Mouse (Mus musculus) liver, embryonic 11.5 days (tissue): Measurements from ENCODE around the gene Mical2. TPM values are rescaled to one million over a fixed set of nuclear protein-coding genes. Genes with fewer than 3 reads are reported as not detected.

Experiments used
- ATAC-seq: fragments of 200-750 bp; cut with Nextera tagmentation; replicated peaks from 2 replicates; pipeline ENCODE4 v1.8.0; 2017; ENCODE audit warnings: moderate number of reproducible peaks, mild to moderate bottlenecking, moderate TSS enrichment, moderate library complexity; ENCODE audit not compliant: low FRiP score
- DNase-seq: peaks from one replicate; pipeline ENCODE4 v3.0.0-alpha.2; 2017; ENCODE audit warnings: low spot score
- H3K27ac ChIP-seq: fragments of 300-500 bp; sonication (generic); 2 replicates; pipeline ENCODE4 v1.5.1; 2014; ENCODE audit warnings: mild to moderate bottlenecking, low read depth, low read length, control low read depth
- H3K27me3 ChIP-seq: fragments of 300-500 bp; sonication (generic); replicated peaks from 2 replicates; pipeline ENCODE4 v1.6.1; 2014; ENCODE audit warnings: low read length, mixed read lengths; ENCODE audit not compliant: control insufficient read depth, insufficient read depth
- H3K36me3 ChIP-seq: fragments of 300-500 bp; sonication (generic); 2 replicates; pipeline ENCODE4 v1.6.1; 2014; ENCODE audit warnings: mild to moderate bottlenecking, low read length, moderate library complexity, mixed read lengths; ENCODE audit not compliant: control insufficient read depth, insufficient read depth
- H3K4me1 ChIP-seq: fragments of 300-500 bp; sonication (generic); replicated peaks from 2 replicates; pipeline ENCODE4 v1.6.1; 2014; ENCODE audit warnings: low read length, mixed read lengths; ENCODE audit not compliant: control insufficient read depth, insufficient read depth
- H3K4me2 ChIP-seq: fragments of 300-500 bp; sonication (generic); 2 replicates; pipeline ENCODE4 v1.6.1; 2014; ENCODE audit warnings: mild to moderate bottlenecking, control low read depth, moderate library complexity
- H3K4me3 ChIP-seq: fragments of 300-500 bp; sonication (generic); 2 replicates; pipeline ENCODE4 v1.5.1; 2014; ENCODE audit warnings: low read depth, low read length, control low read depth
- H3K9ac ChIP-seq: fragments of 300-500 bp; sonication (generic); 2 replicates; pipeline ENCODE4 v1.6.1; 2014; ENCODE audit warnings: low read depth, low read length, control low read depth
- H3K9me3 ChIP-seq: fragments of 300-500 bp; sonication (generic); 2 replicates; pipeline ENCODE4 v1.6.1; 2016; ENCODE audit warnings: low read length, inconsistent platforms, mixed read lengths; ENCODE audit not compliant: control insufficient read depth
- WGBS: fragments of 180-500 bp; shearing (Covaris S2); extraction: QIAGEN DNeasy Blood & Tissue Kit; methylation state at CpG from one replicate; pipeline ENCODE4 v1.1.7; 2014; 5-methylcytosine and 5-hydroxymethylcytosine counted together
- polyA plus RNA-seq: library from polyadenylated mRNA; unstranded; fragments of >200 nt; fragmentation: Nextera tagmentation; extraction: Ambion mirVana; gene quantifications from 2 replicates; pipeline ENCODE4 v1.2.1, GENCODE M21; 2014

The Mical2 gene
- polyA plus RNA-seq, 1 experiment from 2014 or later: 9.3 TPM

DNA sequence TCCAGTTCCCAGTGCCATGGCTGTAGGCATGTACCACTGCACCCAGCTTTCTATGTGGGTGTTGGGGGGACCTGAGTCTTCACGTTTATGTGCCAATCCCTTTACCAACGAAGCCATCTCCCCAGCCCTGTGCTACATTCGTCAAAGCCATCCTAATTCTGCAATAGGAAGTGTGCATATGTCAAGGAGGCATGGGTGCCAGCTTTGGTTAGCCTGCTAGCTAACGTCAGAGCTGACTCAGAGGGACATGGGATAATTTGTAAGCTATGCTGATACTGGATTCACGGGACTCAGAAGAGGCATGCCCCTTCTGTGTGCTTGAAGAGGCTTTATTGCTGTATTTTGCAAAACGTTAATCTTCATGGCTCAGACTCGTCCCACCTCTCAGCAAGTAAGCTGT lies 103.8 kb downstream of the Mical2 start:
- Histone ChIP-seq H3K4me1 (no peaks in the 10 kb centered on the region), H3K27ac (no peak overlapping the region), H3K4me3 (no peak overlapping the region), H3K9me3 (no peaks in the 10 kb centered on the region), H3K9ac (no peak overlapping the region), H3K36me3 (0 out of 2 replicates have a peak, but pooled peaks cover 4% of the 10 kb centered on the region), H3K27me3 (no peaks in the 10 kb centered on the region), H3K4me2 (no peak overlapping the region)
- DNase-seq (no peak), ATAC-seq (no peak)
- 74% methylated on average over 7 of the region's 7 CpGs for WGBS

DNA sequence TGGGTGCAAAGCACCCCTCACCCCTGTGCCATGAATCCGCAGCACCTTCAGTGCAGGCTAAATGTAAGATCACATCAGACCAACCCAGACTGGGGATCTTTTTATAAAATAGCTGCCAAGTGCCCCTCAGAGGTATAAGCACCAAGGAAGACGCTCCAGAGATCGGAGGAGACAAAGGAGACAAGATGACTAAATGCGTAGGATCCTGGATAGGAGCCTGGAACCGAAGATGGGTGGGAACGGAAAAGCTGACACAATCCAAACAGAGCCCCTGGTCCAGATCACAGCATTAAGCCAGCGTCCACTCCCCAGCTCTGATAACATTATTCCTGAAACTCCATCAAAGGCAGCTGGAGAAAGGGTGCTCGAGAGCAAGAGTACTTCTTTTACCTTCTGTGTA lies 105.3 kb downstream of the Mical2 start:
- H3K9ac ChIP-seq: no peak overlapping the region
- no peaks in the 10 kb centered on the region for H3K36me3 ChIP-seq

DNA sequence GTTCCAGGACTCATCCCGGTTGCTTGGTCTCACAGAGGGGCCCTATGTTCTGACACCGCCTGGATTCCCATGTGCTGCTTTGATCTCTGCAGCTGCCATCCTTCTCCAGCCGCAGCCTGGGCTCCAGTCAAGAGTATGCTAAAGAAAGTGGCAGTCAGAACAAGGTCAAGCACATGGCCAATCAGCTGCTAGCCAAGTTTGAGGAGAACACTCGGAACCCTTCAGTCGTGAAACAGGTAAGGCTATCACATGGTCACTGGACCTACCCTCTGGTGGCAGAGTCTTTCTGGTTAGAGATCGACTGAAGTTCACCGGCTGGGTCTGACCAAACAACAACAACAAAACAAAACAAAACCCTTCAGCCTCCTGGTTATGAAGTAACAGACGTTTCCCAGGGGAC lies 106.1 kb downstream of the Mical2 start:
- no peak overlapping the region for H3K4me2 ChIP-seq
- 74% methylated on average over 8 of the region's 8 CpGs for WGBS

More for the DNA sequence above, 105.3 kb downstream of the Mical2 start:
- ATAC-seq (no peak), DNase-seq (no peak)
- no peak overlapping the region for H3K27ac ChIP-seq
- no peak overlapping the region for H3K4me3 ChIP-seq
- H3K9me3 ChIP-seq: no peaks in the 10 kb centered on the region
- no peaks in the 10 kb centered on the region for H3K4me1 ChIP-seq
- no peaks in the 10 kb centered on the region for H3K27me3 ChIP-seq
- WGBS: 79% methylated on average over 8 of the region's 8 CpGs
- no peak overlapping the region for H3K4me2 ChIP-seq

DNA sequence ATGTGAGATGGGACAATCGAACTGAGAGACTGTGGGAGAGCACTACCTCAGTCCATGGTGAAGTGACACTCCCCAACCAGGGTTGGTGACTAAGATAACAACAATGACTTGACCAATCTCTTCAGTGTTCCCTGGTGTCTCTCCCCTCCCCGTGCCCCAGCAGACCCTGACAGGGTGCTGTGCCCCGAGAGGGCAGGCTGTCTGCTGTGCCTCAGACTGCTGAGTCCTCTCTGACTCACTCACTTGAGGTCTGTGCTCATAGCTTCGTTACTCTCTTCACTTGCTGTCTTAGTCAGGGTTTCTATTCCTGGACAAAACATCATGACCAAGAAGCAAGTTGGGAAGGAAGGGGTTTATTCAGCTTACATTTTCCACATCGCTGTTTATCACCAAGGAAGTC lies 106.8 kb downstream of the Mical2 start:
- no peak overlapping the region for H3K4me3 ChIP-seq
- no peaks in the 10 kb centered on the region for H3K27me3 ChIP-seq
- no peak overlapping the region for H3K4me2 ChIP-seq
- no peaks in the 10 kb centered on the region for H3K9me3 ChIP-seq
- H3K9ac ChIP-seq: no peak overlapping the region
- no peak overlapping the region for H3K27ac ChIP-seq
- 65% methylated on average over 5 of the region's 5 CpGs for WGBS
- no peaks in the 10 kb centered on the region for H3K4me1 ChIP-seq
- ATAC-seq (no peak), DNase-seq (no peak)
- 0 out of 2 replicates have a peak, but pooled peaks cover 2% of the 10 kb centered on the region for H3K36me3 ChIP-seq

More for the DNA sequence above, 106.1 kb downstream of the Mical2 start:
- Histone ChIP-seq H3K4me3 (no peak overlapping the region), H3K9ac (no peak overlapping the region), H3K9me3 (no peaks in the 10 kb centered on the region), H3K36me3 (0 out of 2 replicates have a peak, but pooled peaks cover 2% of the 10 kb centered on the region), H3K4me1 (no peaks in the 10 kb centered on the region), H3K27me3 (no peaks in the 10 kb centered on the region), H3K27ac (no peak overlapping the region)
- no peak for ATAC-seq
- DNase-seq: no peak

GRCm38 (mm10) chr7:112333404-112333803 lies 107.7 kb downstream of the Mical2 start:
- Histone ChIP-seq H3K4me1 (no peaks in the 10 kb centered on the region), H3K9ac (no peak overlapping the region), H3K4me2 (no peak overlapping the region), H3K9me3 (no peaks in the 10 kb centered on the region), H3K27ac (no peak overlapping the region), H3K36me3 (0 out of 2 replicates have a peak, but pooled peaks cover 2% of the 10 kb centered on the region), H3K4me3 (no peak overlapping the region), H3K27me3 (no peaks in the 10 kb centered on the region)
- DNase-seq (no peak), ATAC-seq (no peak)
- 77% methylated on average over 7 of the region's 7 CpGs for WGBS

- Histone ChIP-seq H3K4me3 (no peak overlapping the region), H3K4me2 (no peak overlapping the region), H3K4me1 (no peaks in the 10 kb centered on the region), H3K36me3 (0 out of 2 replicates have a peak, but pooled peaks cover 2% of the 10 kb centered on the region), H3K9me3 (no peaks in the 10 kb centered on the region), H3K27ac (no peak overlapping the region), H3K27me3 (no peaks in the 10 kb centered on the region), H3K9ac (no peak overlapping the region)
- no peak for DNase-seq
- WGBS: 66% methylated on average over 6 of the region's 6 CpGs
- ATAC-seq: no peak
Measured at GRCm38 (mm10) chr7:112336213-112336631, 110.6 kb downstream of the Mical2 start.

GRCm38 (mm10) chr7:112336769-112337168 lies 111.1 kb downstream of the Mical2 start:
- Histone ChIP-seq H3K9me3 (no peaks in the 10 kb centered on the region), H3K4me2 (no peak overlapping the region), H3K4me3 (no peak overlapping the region), H3K9ac (no peak overlapping the region), H3K27me3 (no peaks in the 10 kb centered on the region), H3K36me3 (0 out of 2 replicates have a peak, but pooled peaks cover 2% of the 10 kb centered on the region), H3K27ac (no peak overlapping the region), H3K4me1 (no peaks in the 10 kb centered on the region)
- no peak for DNase-seq
- 71% methylated on average over 15 of the region's 15 CpGs for WGBS
- ATAC-seq: no peak

DNA sequence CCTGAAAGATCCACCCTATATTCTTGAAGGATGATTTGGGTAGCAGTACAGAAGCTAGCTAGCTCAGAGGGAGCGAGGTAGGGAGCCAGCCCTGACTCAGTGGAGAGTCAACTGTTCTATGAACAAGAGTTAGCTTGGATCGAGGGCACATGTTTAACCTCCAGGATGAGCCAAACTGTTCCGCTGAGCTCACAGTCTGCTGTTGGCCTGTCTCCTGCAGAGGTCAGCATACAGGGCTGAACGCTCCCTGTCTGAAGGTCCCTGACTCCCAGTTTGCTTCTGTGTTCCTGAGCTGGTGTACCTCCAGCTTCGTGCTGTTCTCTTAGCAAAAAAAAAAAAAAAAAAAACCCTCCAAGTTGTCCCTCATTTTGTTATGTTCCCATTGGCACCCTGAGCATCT lies 112.1 kb downstream of the Mical2 start:
- ATAC-seq (no peak), DNase-seq (no peak)
- Histone ChIP-seq H3K4me3 (no peak overlapping the region), H3K9me3 (no peaks in the 10 kb centered on the region), H3K36me3 (0 out of 2 replicates have a peak, but pooled peaks cover 2% of the 10 kb centered on the region), H3K4me1 (no peaks in the 10 kb centered on the region), H3K27me3 (no peaks in the 10 kb centered on the region), H3K9ac (no peak overlapping the region), H3K4me2 (no peak overlapping the region), H3K27ac (no peak overlapping the region)
- 81% methylated on average over 5 of the region's 5 CpGs for WGBS

DNA sequence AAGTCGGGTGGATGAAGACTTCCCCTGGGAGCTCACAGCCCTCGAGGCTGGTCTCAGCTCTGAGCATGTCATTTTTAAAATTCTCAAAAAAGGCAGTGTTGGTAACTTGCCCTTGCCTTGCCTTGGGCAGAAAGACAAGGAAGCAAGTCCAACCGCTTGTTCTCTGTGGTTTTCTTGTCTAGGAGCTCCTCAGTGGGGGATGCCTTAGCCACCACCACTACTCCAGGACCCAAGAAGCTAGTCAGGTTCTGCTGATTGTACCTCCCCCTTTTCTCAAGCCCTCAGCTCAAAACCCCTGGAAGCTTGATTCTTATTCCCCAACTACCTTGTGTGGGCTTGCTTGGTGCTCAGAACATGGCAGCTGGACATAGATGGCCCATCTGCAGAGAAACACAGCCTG lies 115.4 kb downstream of the Mical2 start:
- H3K36me3 ChIP-seq: 0 out of 2 replicates have a peak, but pooled peaks cover 1% of the 10 kb centered on the region
- no peak for DNase-seq
- ATAC-seq: no peak
- H3K27ac ChIP-seq: no peak overlapping the region
- no peaks in the 10 kb centered on the region for H3K9me3 ChIP-seq
- H3K9ac ChIP-seq: no peak overlapping the region
- WGBS: 61% methylated on average over 3 of the region's 3 CpGs
- no peaks in the 10 kb centered on the region for H3K27me3 ChIP-seq
- no peak overlapping the region for H3K4me3 ChIP-seq
- H3K4me2 ChIP-seq: no peak overlapping the region
- H3K4me1 ChIP-seq: no peaks in the 10 kb centered on the region
